Mouse (Mus musculus) hematopoietic multipotent progenitor cell, adult 10-12 weeks (in vitro differentiated cells): ENCODE data around the gene Cfap157. TPM values are rescaled to one million over a fixed set of nuclear protein-coding genes. Genes with fewer than 3 reads are reported as not detected.

Source experiments
- polyA plus RNA-seq: library from polyadenylated mRNA; stranded (reverse); fragments of >175 nt; gene quantifications from 2 replicates; pipeline ENCODE4 v1.2.3, GENCODE M21; 2012; ENCODE audit warnings: low replicate concordance

The Cfap157 gene
- not detected in 2 replicates for polyA plus RNA-seq

DNA sequence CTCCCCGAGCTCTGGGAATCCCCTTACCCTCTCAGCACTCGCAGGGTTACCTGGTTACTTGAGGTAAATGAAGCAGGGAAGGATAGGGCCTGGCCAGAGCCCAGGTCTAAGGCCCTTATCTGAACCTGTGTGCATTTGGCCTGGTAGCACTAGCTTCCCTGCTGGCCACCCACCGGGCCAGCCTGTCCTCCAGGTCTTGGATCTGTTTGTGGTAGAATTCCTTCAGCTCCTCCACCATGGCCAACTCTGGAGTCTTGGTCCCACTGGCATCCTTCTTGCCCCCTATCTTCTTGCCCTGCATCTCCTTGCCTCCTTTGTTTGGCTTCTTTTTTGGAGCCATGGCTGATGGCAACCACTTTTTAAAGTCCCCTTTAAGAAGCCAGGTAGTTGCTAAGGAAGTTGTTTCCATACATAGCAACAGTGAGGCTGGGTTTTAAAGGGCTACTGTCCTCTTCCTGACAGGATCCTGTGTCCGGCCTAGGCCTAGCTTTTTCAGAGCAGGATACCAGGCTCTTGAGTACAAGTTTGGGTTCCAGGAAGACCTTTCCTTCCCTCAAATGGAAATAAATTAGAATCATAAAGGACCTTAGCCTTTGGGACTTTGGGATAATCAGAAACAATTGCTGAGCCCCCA, at the start of gene Cfap157:
TSS of gene Cfap157 (minus strand) at position 381 of the 634 bp plus-strand sequence.

DNA sequence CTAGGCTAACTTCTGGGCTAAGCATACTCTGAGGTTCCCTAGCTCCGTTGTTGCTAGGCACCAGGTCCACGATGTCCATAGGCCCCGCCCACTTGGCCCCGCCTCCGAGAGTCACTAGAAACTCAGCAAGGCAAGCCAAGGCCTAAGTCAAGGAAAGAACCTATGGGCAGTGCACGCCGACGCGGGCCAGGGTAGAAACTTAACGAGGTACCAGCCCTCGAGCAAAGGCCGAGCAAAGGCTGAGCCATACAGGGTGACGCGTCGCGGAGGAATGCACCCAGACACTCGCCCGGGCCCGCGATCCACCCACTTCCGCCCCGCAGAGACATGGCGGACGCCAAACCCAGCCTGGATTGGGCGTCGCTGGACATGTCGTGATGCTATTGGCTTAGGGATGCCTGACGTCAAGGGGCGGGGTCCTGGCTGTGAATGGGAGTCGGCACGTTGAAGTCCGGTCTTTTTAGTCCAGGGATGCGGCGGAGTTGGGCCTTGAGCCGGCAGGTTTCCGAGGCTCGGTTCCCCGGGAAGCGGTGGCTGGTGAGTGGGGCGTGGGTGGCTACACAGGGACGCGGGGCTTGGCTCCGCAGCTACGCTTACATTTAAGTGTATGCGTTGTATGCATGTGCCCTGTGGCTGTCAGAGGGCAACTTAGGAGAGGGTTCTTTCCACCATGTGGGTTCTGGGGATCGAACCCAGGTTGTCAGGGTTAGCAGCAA, 8.7 kb downstream of the Cfap157 start, which contains the start of the genes Ttc16 and Ptrh1:
TSS of gene Ttc16 (minus strand) at position 275 of the 716 bp plus-strand sequence.
TSS of gene Ptrh1 (plus strand) at position 428 of the 716 bp plus-strand sequence.

DNA sequence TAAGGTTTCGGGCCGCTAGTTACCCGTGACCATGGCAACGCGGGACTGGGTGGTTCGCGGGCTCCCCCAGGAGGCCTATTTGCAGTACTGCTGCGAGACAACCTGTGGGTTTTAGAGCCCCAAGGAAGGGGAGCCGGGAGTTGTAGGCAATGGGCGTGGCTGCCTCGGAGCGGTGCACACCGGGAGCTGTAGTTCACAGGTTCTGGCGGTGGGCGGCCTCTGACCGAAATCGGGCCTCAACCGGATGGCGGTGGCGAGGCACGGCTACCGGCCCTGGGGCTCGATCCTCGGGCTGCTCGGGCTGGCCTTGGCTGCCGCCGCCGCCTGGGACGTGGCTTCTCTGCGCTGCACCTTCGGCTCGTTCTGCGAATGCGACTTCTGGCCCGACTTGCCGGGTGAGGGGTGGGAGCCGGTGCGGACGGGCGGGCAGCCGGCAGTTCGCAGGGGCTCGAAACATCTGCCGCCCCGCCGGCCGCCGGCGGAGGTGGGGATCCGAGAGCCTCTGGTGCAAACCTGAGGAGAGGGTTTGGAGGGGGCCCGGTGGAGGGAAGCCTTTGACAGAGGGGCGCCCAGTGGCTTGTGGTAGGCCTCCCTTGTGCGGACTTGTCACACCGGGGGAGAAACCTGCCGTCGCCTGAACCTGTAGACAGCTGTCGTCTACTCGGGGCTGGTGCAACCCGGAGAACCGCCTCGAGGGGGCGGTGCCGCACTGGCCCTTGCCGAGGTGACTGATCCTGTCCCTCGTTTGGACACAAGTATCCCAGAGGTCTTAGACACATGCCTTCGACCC, 27.0 kb downstream of the Cfap157 start, which contains the start of gene Tor2a:
TSS of gene Tor2a (plus strand) at position 179 of the 790 bp plus-strand sequence.

DNA sequence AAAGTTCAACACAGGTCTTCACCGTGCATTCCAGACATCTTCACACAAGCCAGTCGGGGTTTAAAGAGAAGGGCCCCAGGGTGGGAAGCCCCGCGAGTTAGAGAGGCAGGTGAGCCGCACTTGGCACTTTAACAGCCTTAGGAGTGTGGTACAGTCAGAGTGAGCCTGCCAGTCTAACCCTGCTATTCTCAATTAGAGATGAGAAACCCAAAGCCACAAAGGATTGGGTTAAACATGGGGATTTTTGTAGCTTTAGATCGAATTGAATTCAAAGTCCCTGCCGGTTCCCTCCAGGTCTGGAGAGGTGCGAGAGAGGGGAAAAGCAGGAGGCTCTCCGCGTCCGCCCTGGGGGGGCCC, 43.3 kb downstream of the Cfap157 start, which contains the start of gene 6330409D20Rik:
TSS of gene 6330409D20Rik (minus strand) at position 101 of the 357 bp plus-strand sequence.

Other genes starting within 250 kb of the Cfap157 start
- 136 and 166 TPM in 2 replicates for gene Fam102a, start 249.1 kb downstream of the Cfap157 start, polyA plus RNA-seq
- 11.0 and 11.9 TPM in 2 replicates for gene Dpm2, start 213.6 kb downstream of the Cfap157 start, polyA plus RNA-seq
- 0.16 TPM in 1 of 2 replicates, not detected in the other for gene Pip5kl1, start 209.6 kb downstream of the Cfap157 start, polyA plus RNA-seq
- gene 9430097D07Rik, start 208.7 kb downstream of the Cfap157 start, polyA plus RNA-seq = not detected in 2 replicates
- 29.1 and 47.0 TPM in 2 replicates for gene St6galnac4, start 197.3 kb downstream of the Cfap157 start, polyA plus RNA-seq
- 15.4 and 20.9 TPM in 2 replicates for gene St6galnac6, start 184.7 kb downstream of the Cfap157 start, polyA plus RNA-seq
- gene Ak1, start 162.7 kb downstream of the Cfap157 start, polyA plus RNA-seq = 0.09 and 0.66 TPM in 2 replicates
- 13.8 and 31.2 TPM in 2 replicates for gene Eng, start 137.8 kb downstream of the Cfap157 start, polyA plus RNA-seq
- gene Fpgs, start 80.3 kb downstream of the Cfap157 start, polyA plus RNA-seq = 47.2 and 135 TPM in 2 replicates
- gene Cdk9, start 71.4 kb downstream of the Cfap157 start, polyA plus RNA-seq = 91.0 and 160 TPM in 2 replicates
- 153 and 217 TPM in 2 replicates for gene Sh2d3c, start 63.4 kb downstream of the Cfap157 start, polyA plus RNA-seq
- not detected in 2 replicates for gene 6330409D20Rik, start 43.4 kb downstream of the Cfap157 start, polyA plus RNA-seq
- 61.8 and 69.6 TPM in 2 replicates for gene Tor2a, start 27.2 kb downstream of the Cfap157 start, polyA plus RNA-seq
- gene Ttc16, start 8.8 kb downstream of the Cfap157 start, polyA plus RNA-seq = 0.04 and 0.09 TPM in 2 replicates
- gene Ptrh1, start 8.6 kb downstream of the Cfap157 start, polyA plus RNA-seq = 2.4 and 6.0 TPM in 2 replicates
- 1.4 and 3.5 TPM in 2 replicates for gene Stxbp1, start 62.8 kb upstream of the Cfap157 start, polyA plus RNA-seq
- 10.9 and 38.1 TPM in 2 replicates for gene Fam129b, start 91.7 kb upstream of the Cfap157 start, polyA plus RNA-seq
- 1,267 and 2,336 TPM in 2 replicates for gene Rpl12, start 177.1 kb upstream of the Cfap157 start, polyA plus RNA-seq
- 12.7 and 17.3 TPM in 2 replicates for gene Lrsam1, start 177.2 kb upstream of the Cfap157 start, polyA plus RNA-seq
- gene Slc2a8, start 197.7 kb upstream of the Cfap157 start, polyA plus RNA-seq = 41.9 and 165 TPM in 2 replicates